Mouse (Mus musculus) midbrain, embryonic 16.5 days (tissue): ENCODE measurements around the gene 1810062G17Rik. TPM values are rescaled to one million over a fixed set of nuclear protein-coding genes. Genes with fewer than 3 reads are reported as not detected.

ENCODE experiments used
- ATAC-seq: fragments of 200-750 bp; cut with Nextera tagmentation; 2 replicates; pipeline ENCODE4 v1.8.0; 2017; ENCODE audit warnings: moderate TSS enrichment
- H3K27ac ChIP-seq: fragments of 300-500 bp; sonication (generic); 2 replicates; pipeline ENCODE4 v1.5.1; 2014; ENCODE audit warnings: mild to moderate bottlenecking, low read length, mixed read lengths
- H3K27me3 ChIP-seq: fragments of 300-500 bp; sonication (generic); 2 replicates; pipeline ENCODE4 v1.6.1; 2014; ENCODE audit warnings: low read depth, low read length, mixed read lengths; ENCODE audit not compliant: control insufficient read depth, insufficient read depth
- H3K36me3 ChIP-seq: fragments of 300-500 bp; sonication (generic); 2 replicates; pipeline ENCODE4 v1.6.1; 2014; ENCODE audit warnings: mild to moderate bottlenecking, low read length, moderate library complexity, mixed read lengths; ENCODE audit not compliant: control insufficient read depth, insufficient read depth
- H3K4me1 ChIP-seq: fragments of 300-500 bp; sonication (generic); 2 replicates; pipeline ENCODE4 v1.6.1; 2014; ENCODE audit warnings: mild to moderate bottlenecking, low read length, mixed read lengths; ENCODE audit not compliant: control insufficient read depth, insufficient read depth
- H3K4me2 ChIP-seq: fragments of 300-500 bp; sonication (generic); 2 replicates; pipeline ENCODE4 v1.6.1; 2014; ENCODE audit warnings: mild to moderate bottlenecking, low read length, mixed read lengths
- H3K4me3 ChIP-seq: fragments of 300-500 bp; sonication (generic); 2 replicates; pipeline ENCODE4 v1.5.1; 2014; ENCODE audit warnings: low read depth, mild to moderate bottlenecking, low read length, moderate library complexity, mixed read lengths
- H3K9ac ChIP-seq: fragments of 300-500 bp; sonication (generic); 2 replicates; pipeline ENCODE4 v1.6.1; 2014; ENCODE audit warnings: low read depth, low read length, mixed read lengths
- H3K9me3 ChIP-seq: fragments of 300-500 bp; sonication (generic); replicated peaks from 2 replicates; pipeline ENCODE4 v1.6.1; 2014; ENCODE audit warnings: mild to moderate bottlenecking, low read length, mixed read lengths; ENCODE audit not compliant: control insufficient read depth, poor library complexity, severe bottlenecking
- WGBS: fragments of 180-500 bp; shearing (Covaris S2); extraction: QIAGEN DNeasy Blood & Tissue Kit; methylation state at CpG from one replicate; pipeline ENCODE4 v1.1.7; 2014; 5-methylcytosine and 5-hydroxymethylcytosine counted together
- polyA plus RNA-seq: library from polyadenylated mRNA; unstranded; fragments of >200 nt; fragmentation: Nextera tagmentation; extraction: Ambion mirVana; gene quantifications from 2 replicates; pipeline ENCODE4 v1.2.1, GENCODE M21; 2015

The 1810062G17Rik gene
- polyA plus RNA-seq, 1 experiment from 2014 or later: 0.28 TPM

- WGBS: 37% methylated on average over 10 of the region's 10 CpGs
- ATAC-seq: peak; percentile 32; the same call in 1 of the 2 replicates
- H3K4me3 ChIP-seq: no peak overlapping the region
- H3K27me3 ChIP-seq: no peaks in the 10 kb centered on the region
- no peak overlapping the region for H3K27ac ChIP-seq
- H3K36me3 ChIP-seq: no peaks in the 10 kb centered on the region
- H3K9me3 ChIP-seq: no peaks in the 10 kb centered on the region
- no peak overlapping the region for H3K4me2 ChIP-seq
- no peak overlapping the region for H3K9ac ChIP-seq
- H3K4me1 ChIP-seq: peaks cover 9% of the 10 kb centered on the region
Measured at GRCm38 (mm10) chr3:36505809-36506735, 30.3 kb downstream of the 1810062G17Rik start.

- Histone ChIP-seq H3K9ac (no peak overlapping the region), H3K36me3 (no peaks in the 10 kb centered on the region), H3K27ac (no peak overlapping the region), H3K4me1 (no peaks in the 10 kb centered on the region), H3K4me3 (no peak overlapping the region), H3K4me2 (no peak overlapping the region), H3K27me3 (no peaks in the 10 kb centered on the region; the same call in 1 of the 2 replicates), H3K9me3 (no peaks in the 10 kb centered on the region)
- ATAC-seq: no peak
- WGBS: 89% methylated on average over 6 of the region's 6 CpGs
Measured at GRCm38 (mm10) chr3:36511491-36511890, 35.8 kb downstream of the 1810062G17Rik start.

- H3K4me1 ChIP-seq: peaks cover 3% of the 10 kb centered on the region; the same call in 1 of the 2 replicates
Measured at GRCm38 (mm10) chr3:36516196-36516595, 40.5 kb downstream of the 1810062G17Rik start.

GRCm38 (mm10) chr3:36521073-36522060, 45.6 kb downstream of the 1810062G17Rik start, which contains the start of gene Gm11549:
Gm11549 (minus strand) TSS chr3:36521813.
- H3K9me3 ChIP-seq: no peaks in the 10 kb centered on the region
- WGBS: 1% methylated on average over 51 of the region's 51 CpGs

More at GRCm38 (mm10) chr3:36516196-36516595, 40.5 kb downstream of the 1810062G17Rik start:
- Histone ChIP-seq H3K36me3 (no peaks in the 10 kb centered on the region), H3K27me3 (peaks cover 7% of the 10 kb centered on the region), H3K9ac (no peak overlapping the region), H3K4me3 (no peak overlapping the region), H3K27ac (no peak overlapping the region), H3K9me3 (no peaks in the 10 kb centered on the region), H3K4me2 (no peak overlapping the region)
- 91% methylated on average over 9 of the region's 9 CpGs for WGBS
- no peak for ATAC-seq

GRCm38 (mm10) chr3:36522137-36522536, 46.4 kb downstream of the 1810062G17Rik start:
- peaks cover 3% of the 10 kb centered on the region; the same call in 1 of the 2 replicates for H3K4me1 ChIP-seq
- peak overlapping the region; percentile 72 for H3K4me2 ChIP-seq
- H3K9me3 ChIP-seq: no peaks in the 10 kb centered on the region
- no peak overlapping the region for H3K9ac ChIP-seq
- no peaks in the 10 kb centered on the region for H3K36me3 ChIP-seq
- ATAC-seq: no peak
- H3K27ac ChIP-seq: no peak overlapping the region
- H3K27me3 ChIP-seq: peaks cover 7% of the 10 kb centered on the region; the same call in 1 of the 2 replicates
- 0% methylated on average over 4 of the region's 4 CpGs for WGBS
- H3K4me3 ChIP-seq: no peak overlapping the region

More at GRCm38 (mm10) chr3:36521073-36522060, 45.6 kb downstream of the 1810062G17Rik start, which contains the start of gene Gm11549:
- H3K4me2 ChIP-seq: peak within 1 kb of the TSS; percentile 72
- peak within 1 kb of the TSS; percentile 44 for H3K4me3 ChIP-seq
- no peak within 1 kb of the TSS for H3K27ac ChIP-seq
- peak; percentile 86 for ATAC-seq
- H3K27me3 ChIP-seq: peaks cover 7% of the 10 kb centered on the region; the same call in 1 of the 2 replicates
- peaks cover 3% of the 10 kb centered on the region; the same call in 1 of the 2 replicates for H3K4me1 ChIP-seq
- peak within 1 kb of the TSS; percentile 61 for H3K9ac ChIP-seq
- no peaks in the 10 kb centered on the region for H3K36me3 ChIP-seq

GRCm38 (mm10) chr3:36524466-36524865, 48.7 kb downstream of the 1810062G17Rik start:
- H3K4me2 ChIP-seq: no peak overlapping the region
- no peak overlapping the region for H3K4me3 ChIP-seq
- no peaks in the 10 kb centered on the region for H3K36me3 ChIP-seq
- H3K9ac ChIP-seq: no peak overlapping the region
- 82% methylated on average over 3 of the region's 3 CpGs for WGBS
- no peak for ATAC-seq
- H3K9me3 ChIP-seq: no peaks in the 10 kb centered on the region
- H3K27ac ChIP-seq: no peak overlapping the region
- H3K27me3 ChIP-seq: peaks cover 7% of the 10 kb centered on the region; the same call in 1 of the 2 replicates
- H3K4me1 ChIP-seq: peaks cover 3% of the 10 kb centered on the region; the same call in 1 of the 2 replicates

- no peak for ATAC-seq
- Histone ChIP-seq H3K4me2 (no peak overlapping the region), H3K4me1 (peaks cover 3% of the 10 kb centered on the region; the same call in 1 of the 2 replicates), H3K27ac (no peak overlapping the region), H3K36me3 (no peaks in the 10 kb centered on the region), H3K4me3 (no peak overlapping the region), H3K27me3 (no peaks in the 10 kb centered on the region), H3K9ac (no peak overlapping the region), H3K9me3 (no peaks in the 10 kb centered on the region)
- WGBS: 88% methylated on average over 6 of the region's 6 CpGs
Measured at GRCm38 (mm10) chr3:36530345-36530744, 54.6 kb downstream of the 1810062G17Rik start.

GRCm38 (mm10) chr3:36530781-36531180, 55.0 kb downstream of the 1810062G17Rik start:
- 78% methylated on average over 5 of the region's 5 CpGs for WGBS
- no peak for ATAC-seq
- H3K9me3 ChIP-seq: no peaks in the 10 kb centered on the region
- H3K4me2 ChIP-seq: no peak overlapping the region
- no peaks in the 10 kb centered on the region for H3K27me3 ChIP-seq
- H3K4me1 ChIP-seq: peaks cover 3% of the 10 kb centered on the region; the same call in 1 of the 2 replicates
- no peaks in the 10 kb centered on the region for H3K36me3 ChIP-seq
- no peak overlapping the region for H3K27ac ChIP-seq
- H3K9ac ChIP-seq: no peak overlapping the region
- H3K4me3 ChIP-seq: no peak overlapping the region
